Mouse (Mus musculus) CH12.LX (cell line): ENCODE data around the gene Dbx1. TPM values are rescaled to one million over a fixed set of nuclear protein-coding genes. Genes with fewer than 3 reads are reported as not detected.

Experiments
- DNase-seq: peaks from one replicate; pipeline ENCODE4 v3.0.0-alpha.2; 2013; ENCODE audit errors: extremely low read depth
- H3K27ac ChIP-seq: 2 replicates; pipeline ENCODE4 v1.5.1; 2012; ENCODE audit warnings: low read depth, mild to moderate bottlenecking, control low read depth, moderate library complexity; ENCODE audit not compliant: insufficient read depth
- H3K27me3 ChIP-seq: replicated peaks from 2 replicates; pipeline ENCODE3; 2012; ENCODE audit warnings: inconsistent platforms
- H3K36me3 ChIP-seq, 2 experiments: replicated peaks in 1 of 2; 2 replicates each; pipeline versions ENCODE3 to v1.6.1; 2012; ENCODE audit warnings: inconsistent platforms in 1 of 2, low read length in 1 of 2, mild to moderate bottlenecking in 1 of 2, mixed read lengths in 1 of 2, moderate library complexity in 1 of 2; ENCODE audit not compliant: control insufficient read depth in 1 of 2, insufficient read depth in 1 of 2
- H3K4me1 ChIP-seq, 2 experiments: 2 replicates each; pipeline ENCODE4 v1.6.1; 2012; ENCODE audit warnings: inconsistent platforms in 1 of 2, moderate library complexity in 1 of 2; ENCODE audit not compliant: insufficient read depth in 2 of 2, control insufficient read depth in 1 of 2
- H3K4me2 ChIP-seq: 2 replicates; pipeline ENCODE4 v1.6.1; 2012; ENCODE audit warnings: low read depth, mild to moderate bottlenecking, control low read depth; ENCODE audit not compliant: poor library complexity, insufficient read depth, severe bottlenecking
- H3K4me3 ChIP-seq, 3 experiments: fragments of 150-350 bp in 1 of 3; sonication (generic) in 1 of 3; replicated peaks in 1 of 3; 2 replicates each; pipeline versions ENCODE3 to v1.5.1; 2011 to 2012; ENCODE audit warnings: low read depth in 2 of 3, low read length in 2 of 3, mild to moderate bottlenecking in 2 of 3, moderate library complexity in 2 of 3, control low read depth in 1 of 3, improper control_type of control experiment in 1 of 3, inconsistent platforms in 1 of 3, mixed read lengths in 1 of 3; ENCODE audit not compliant: poor library complexity in 1 of 3
- H3K79me2 ChIP-seq: replicated peaks from 2 replicates; pipeline ENCODE4 v1.6.1; 2012; ENCODE audit warnings: mild to moderate bottlenecking, moderate library complexity; ENCODE audit not compliant: control insufficient read depth, poor library complexity, insufficient read depth, severe bottlenecking; ENCODE audit errors: extremely low read depth
- H3K9ac ChIP-seq: 2 replicates; pipeline ENCODE4 v1.6.1; 2012; ENCODE audit warnings: low read depth, mild to moderate bottlenecking, control low read depth, moderate library complexity; ENCODE audit not compliant: insufficient read depth
- H3K9me3 ChIP-seq: replicated peaks from 2 replicates; pipeline ENCODE3; 2012; ENCODE audit warnings: low read length, inconsistent platforms, mixed read lengths
- ETS1 ChIP-seq: conservative IDR thresholded peaks from 2 replicates; pipeline ENCODE4 v1.6.1; 2012; ENCODE audit warnings: low read depth, mild to moderate bottlenecking, inconsistent platforms, low read length, improper control_type of control experiment, moderate library complexity
- HCFC1 ChIP-seq: IDR thresholded peaks from 2 replicates; pipeline ENCODE4 v1.6.1; 2012; ENCODE audit warnings: low read depth, mild to moderate bottlenecking, inconsistent platforms, low read length, improper control_type of control experiment
- KAT2A ChIP-seq: IDR thresholded peaks from 2 replicates; pipeline ENCODE4 v1.6.1; 2012; ENCODE audit warnings: low read length, improper control_type of control experiment, inconsistent platforms; ENCODE audit not compliant: insufficient replicate concordance
- MAX ChIP-seq: IDR thresholded peaks from 2 replicates; pipeline ENCODE4 v1.6.1; 2011; ENCODE audit warnings: low read length, improper control_type of control experiment
- PAX5 ChIP-seq: IDR thresholded peaks from 2 replicates; pipeline ENCODE4 v1.6.1; 2012; ENCODE audit warnings: low read length, inconsistent platforms, mixed read lengths
- POLR2AphosphoS2 ChIP-seq: IDR thresholded peaks from 2 replicates; pipeline ENCODE4 v1.6.1; 2011; ENCODE audit warnings: low read depth, low read length, improper control_type of control experiment
- RAD21 ChIP-seq: IDR thresholded peaks from 2 replicates; pipeline ENCODE4 v1.6.1; 2011; ENCODE audit warnings: low read depth, mild to moderate bottlenecking, low read length, improper control_type of control experiment, moderate library complexity
- UBTF ChIP-seq: IDR thresholded peaks from 2 replicates; pipeline ENCODE4 v1.6.1; 2012; ENCODE audit warnings: low read depth, mild to moderate bottlenecking, inconsistent platforms, low read length, improper control_type of control experiment, moderate library complexity
- USF2 ChIP-seq: conservative IDR thresholded peaks from 2 replicates; pipeline ENCODE4 v1.6.1; 2011; ENCODE audit warnings: low read depth, low read length, improper control_type of control experiment
- ZC3H11A ChIP-seq: IDR thresholded peaks from 2 replicates; pipeline ENCODE4 v1.6.1; 2012; ENCODE audit warnings: low read depth, mild to moderate bottlenecking, inconsistent platforms, low read length, improper control_type of control experiment
- dilution Hi-C: fragments of 300-500 bp; cut with MboI; formaldehyde crosslinking; loops from 2 replicates; pipeline ENCODE4 v1.14.3; 2020; ENCODE audit warnings: low sequenced_read_pairs; ENCODE audit not compliant: extremely low pct_unique_long_range_greater_than_20kb, extremely low pct_ligation_motif_present
- in situ Hi-C: fragments of 300-500 bp; cut with MboI; formaldehyde crosslinking; loops from 3 replicates; pipeline ENCODE4 v1.14.3; 2019; ENCODE audit warnings: low sequenced_read_pairs, low pct_ligation_motif_present, low pct_unique_long_range_greater_than_20kb, mixed read lengths
- polyA plus RNA-seq: library from polyadenylated mRNA; unstranded; fragments of >175 nt; gene quantifications from 2 replicates; pipeline ENCODE4 v1.2.1, GENCODE M21; 2012; ENCODE audit warnings: low read depth; ENCODE audit not compliant: insufficient read length
- total RNA-seq, 2 experiments: library from RNA; depleted of rRNA; stranded (reverse); fragments of 300-350 nt in 1 of 2; fragments of >200 nt in 1 of 2; gene quantifications; 2 replicates each; pipeline ENCODE4 v1.2.3; 2012 to 2014

Dbx1 gene
- total and polyA plus RNA-seq, 3 experiments = 0.43 TPM; not detected in 2

GRCm38 (mm10) chr7:49581951-49582350 lies 54.7 kb downstream of the Dbx1 start:
- Histone ChIP-seq H3K9ac (no peak overlapping the region), H3K4me1 (no peaks in the 10 kb centered on the region), H3K27ac (no peak overlapping the region), H3K36me3 (no peaks in the 10 kb centered on the region), H3K9me3 (no peaks in the 10 kb centered on the region), H3K27me3 (no peaks in the 10 kb centered on the region), H3K4me3 (no peak overlapping the region), H3K79me2 (no peaks in the 10 kb centered on the region), H3K4me2 (no peak overlapping the region)
- dilution Hi-C loops = no loop called here
- in situ Hi-C loops = no loop called here
- no peak for TF ChIP-seq MAX
- TF ChIP-seq RAD21 = no peak
- TF ChIP-seq ETS1 = no peak
- TF ChIP-seq PAX5 = no peak
- no peak for TF ChIP-seq POLR2AphosphoS2
- TF ChIP-seq UBTF = no peak
- TF ChIP-seq KAT2A = no peak
- no peak for TF ChIP-seq USF2
- no peak for TF ChIP-seq HCFC1
- no peak for TF ChIP-seq ZC3H11A
- DNase-seq = no peak

Other genes with a start within 250 kb of the Dbx1 start
- not detected in 2 replicates for gene Htatip2, start 122.3 kb upstream of the Dbx1 start, total RNA-seq (2012; rRNA removed)
- not detected in 2 replicates for gene Htatip2, start 122.3 kb upstream of the Dbx1 start, total RNA-seq (2014; rRNA removed)
- gene Htatip2, start 122.3 kb upstream of the Dbx1 start, polyA plus RNA-seq = not detected in 2 replicates
- gene Prmt3, start 141.5 kb upstream of the Dbx1 start, total RNA-seq (2012; rRNA removed) = 47.9 and 54.4 TPM in 2 replicates
- gene Prmt3, start 141.5 kb upstream of the Dbx1 start, total RNA-seq (2014; rRNA removed) = 86.0 and 91.2 TPM in 2 replicates
- 54.3 and 54.5 TPM in 2 replicates for gene Prmt3, start 141.5 kb upstream of the Dbx1 start, polyA plus RNA-seq